Mouse (Mus musculus): ENCODE results near the gene Mrpl49. TPM values are rescaled to one million over a fixed set of nuclear protein-coding genes. Genes with fewer than 3 reads are reported as not detected.

Mrpl49 gene
- 10 to 100 TPM; 21.7 to 31.5 TPM for total RNA-seq (2023)

GRCm38 (mm10) chr19:6057313-6058096, at the start of gene Mrpl49, which contains the start of gene Fau:
Mrpl49 (minus strand) TSS chr19:6057785.
Fau (plus strand) TSS chr19:6057844.

GRCm38 (mm10) chr19:6105586-6105985, 48.0 kb upstream of the Mrpl49 start, which contains the start of gene Naaladl1:
Naaladl1 (plus strand) TSS chr19:6105782.

GRCm38 (mm10) chr19:6094119-6094518, 36.5 kb upstream of the Mrpl49 start, which contains the start of gene AC131692.1:
AC131692.1 (plus strand) TSS chr19:6094419.

GRCm38 (mm10) chr19:6084478-6085248, 27.1 kb upstream of the Mrpl49 start, which contains the start of the genes Zfpl1 and Cdca5:
Zfpl1 (minus strand) TSS chr19:6084956.
Cdca5 (plus strand) TSS chr19:6084983.

GRCm38 (mm10) chr19:6082156-6082555, 24.6 kb upstream of the Mrpl49 start, which contains the start of gene Gm28374:
Gm28374 (minus strand) TSS chr19:6082256.

GRCm38 (mm10) chr19:6079983-6080480, 22.4 kb upstream of the Mrpl49 start, which contains the start of gene Tmem262:
Tmem262 (plus strand) TSS chr19:6080033.

GRCm38 (mm10) chr19:6076564-6077393, 19.2 kb upstream of the Mrpl49 start, which contains the start of gene Vps51:
Vps51 (minus strand) TSS chr19:6077231.

DNA sequence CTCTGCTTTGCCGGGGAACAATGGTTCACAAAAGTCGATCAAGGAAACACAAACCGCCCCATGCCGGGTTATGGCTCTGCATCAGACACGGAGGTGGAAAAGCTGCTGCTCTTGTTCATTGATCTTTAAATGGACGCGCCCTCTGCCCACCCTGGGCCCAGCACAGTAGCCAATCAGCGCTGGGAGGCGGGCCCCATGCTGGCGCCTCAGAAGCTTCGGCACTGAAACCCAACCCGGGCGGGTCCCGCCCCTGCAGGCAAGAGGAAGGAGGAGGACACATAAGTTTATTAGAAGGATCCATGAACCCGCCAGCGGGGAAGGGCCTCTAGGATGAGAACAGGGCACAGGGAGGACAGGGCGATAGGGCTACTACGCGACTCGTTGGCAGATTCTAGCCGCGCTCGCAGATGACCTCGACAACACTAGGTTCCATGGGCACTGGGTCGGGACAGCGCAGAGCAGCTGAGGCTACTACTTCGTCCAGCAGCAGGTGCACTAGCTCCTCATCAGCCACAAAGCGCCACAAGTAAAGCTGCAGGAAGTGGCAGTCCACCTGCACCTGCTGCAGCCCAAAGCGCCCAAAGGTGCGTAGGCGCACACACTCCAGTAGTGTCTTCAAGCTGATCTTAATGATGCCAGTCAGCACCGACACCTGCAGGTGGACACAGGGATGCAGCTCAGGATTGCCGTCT, 10.3 kb upstream of the Mrpl49 start, which contains the start of gene Tm7sf2:
TSS of gene Tm7sf2 (minus strand) at position 650 of the 692 bp plus-strand sequence.

DNA sequence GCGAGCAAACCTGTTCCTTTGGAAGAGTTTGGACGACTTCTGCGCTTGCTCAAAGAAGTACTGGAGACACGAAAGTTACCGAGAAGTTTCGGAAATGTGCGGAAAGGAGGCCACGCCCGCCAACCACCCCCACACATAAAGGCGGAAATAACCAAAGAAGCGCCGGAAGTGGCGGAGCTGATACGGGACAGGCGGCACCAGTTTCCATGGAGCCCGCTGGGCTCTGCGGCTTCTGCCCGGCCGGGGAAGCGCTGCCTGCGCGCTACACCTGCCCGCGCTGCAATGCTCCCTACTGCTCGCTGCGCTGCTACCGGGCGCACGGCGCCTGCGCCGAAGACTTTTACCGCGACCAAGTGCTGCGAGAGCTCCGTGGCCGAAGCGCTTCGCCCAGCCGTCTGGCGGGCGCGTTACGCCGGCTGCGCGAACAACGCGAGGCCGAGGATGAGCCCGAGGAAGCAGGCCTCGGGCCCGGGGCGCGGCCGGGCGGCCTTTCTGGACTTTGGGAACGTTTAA, 3.5 kb upstream of the Mrpl49 start, which contains the start of gene Znhit2:
TSS of gene Znhit2 (plus strand) at position 172 of the 513 bp plus-strand sequence.

GRCm38 (mm10) chr19:6046294-6047153, 11.1 kb downstream of the Mrpl49 start, which contains the start of gene Syvn1:
Syvn1 (plus strand) TSS chr19:6046576.

DNA sequence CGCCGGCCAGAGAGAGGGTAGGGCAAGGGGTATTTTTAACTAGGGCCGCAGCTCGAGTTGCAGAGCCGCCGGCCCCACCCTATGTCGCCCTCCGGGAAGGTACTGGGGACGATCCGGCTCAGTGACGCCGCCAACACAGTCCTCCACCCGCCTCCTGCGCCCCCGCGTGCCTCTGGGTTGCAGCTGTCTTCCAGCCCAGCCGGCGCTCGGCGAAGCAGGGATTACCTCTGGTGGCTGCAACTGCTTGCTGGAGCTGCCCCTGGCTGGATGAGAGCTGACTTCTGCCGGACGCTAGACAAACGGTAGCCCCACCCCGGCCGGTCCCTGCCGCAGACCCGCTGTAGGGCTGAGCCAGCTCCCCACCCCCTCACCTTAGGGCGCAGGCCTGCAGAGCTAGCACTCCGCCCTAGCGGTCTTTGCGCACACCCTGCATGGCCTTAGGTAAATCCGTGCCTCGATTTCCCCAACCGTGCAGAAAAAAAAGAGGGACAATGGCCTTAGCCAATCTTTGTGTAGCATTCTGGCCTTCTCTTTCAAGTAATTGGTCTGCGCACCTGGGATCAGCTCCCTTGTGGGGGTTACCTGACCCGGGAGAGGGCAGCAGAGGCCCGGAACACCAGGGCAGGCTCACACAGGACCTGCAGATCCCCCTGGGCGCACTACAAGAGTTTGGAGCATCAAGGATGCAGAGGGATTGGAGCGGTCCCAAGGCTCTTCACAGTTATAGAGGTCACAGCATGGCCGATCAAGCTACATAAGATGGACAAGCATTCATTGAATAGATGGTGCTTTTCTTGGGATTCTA, 41.9 kb downstream of the Mrpl49 start, which contains the start of gene Capn1:
TSS of gene Capn1 (minus strand) at position 387 of the 805 bp plus-strand sequence.

Other genes with a start within 250 kb of the Mrpl49 start
- 100 to 1,000 TPM; 177 to 193 TPM for gene Frmd8, start 182.5 kb downstream of the Mrpl49 start, total RNA-seq (2023)
- gene Slc25a45, start 180.0 kb downstream of the Mrpl49 start, total RNA-seq (2023): 10 to 100 TPM; 22.3 to 23.2 TPM
- gene Tigd3, start 163.6 kb downstream of the Mrpl49 start, total RNA-seq (2023): 1 to 10 TPM; 4.9 to 6.1 TPM
- gene Dpf2, start 144.8 kb downstream of the Mrpl49 start, total RNA-seq (2023): 100 to 1,000 TPM; 147 to 183 TPM
- under 1 TPM in 1 of 2 experiments, not detected in 1; 0.52 TPM for gene Cdc42ep2, start 133.0 kb downstream of the Mrpl49 start, total RNA-seq (2023)
- gene Pola2, start 93.6 kb downstream of the Mrpl49 start, total RNA-seq (2023): 10 to 100 TPM; 66.1 to 74.2 TPM
- not detected for gene Slc22a20, start 71.6 kb downstream of the Mrpl49 start, total RNA-seq (2023)
- 100 to 1,000 TPM; 165 to 174 TPM for gene Capn1, start 41.9 kb downstream of the Mrpl49 start, total RNA-seq (2023)
- gene Syvn1, start 11.2 kb downstream of the Mrpl49 start, total RNA-seq (2023): 10 to 100 TPM; 49.9 to 56.0 TPM
- gene Fau, start 59 bp upstream of the Mrpl49 start, total RNA-seq (2023): 1,000 to 10,000 TPM; 3,055 to 3,156 TPM
- 10 to 100 TPM; 16.1 to 20.1 TPM for gene Znhit2, start 3.4 kb upstream of the Mrpl49 start, total RNA-seq (2023)
- 10 to 100 TPM; 18.7 to 20.5 TPM for gene Tm7sf2, start 10.6 kb upstream of the Mrpl49 start, total RNA-seq (2023)
- 100 to 1,000 TPM; 107 to 113 TPM for gene Vps51, start 19.4 kb upstream of the Mrpl49 start, total RNA-seq (2023)
- gene Tmem262, start 22.2 kb upstream of the Mrpl49 start, total RNA-seq (2023): not detected
- gene Gm28374, start 24.5 kb upstream of the Mrpl49 start, total RNA-seq (2023): not detected
- 10 to 100 TPM; 56.5 to 63.3 TPM for gene Zfpl1, start 27.2 kb upstream of the Mrpl49 start, total RNA-seq (2023)
- 1 to 10 TPM; 1.7 to 3.6 TPM for gene Cdca5, start 27.2 kb upstream of the Mrpl49 start, total RNA-seq (2023)
- gene AC131692.1, start 36.6 kb upstream of the Mrpl49 start, total RNA-seq (2023): not detected
- gene Naaladl1, start 48.0 kb upstream of the Mrpl49 start, total RNA-seq (2023): not detected
- 10 to 100 TPM; 10.7 to 14.0 TPM for gene Sac3d1, start 60.9 kb upstream of the Mrpl49 start, total RNA-seq (2023)
- gene Snx15, start 70.5 kb upstream of the Mrpl49 start, total RNA-seq (2023): 10 to 100 TPM; 33.6 to 39.4 TPM
- gene Batf2, start 83.2 kb upstream of the Mrpl49 start, total RNA-seq (2023): under 1 TPM in 1 of 2 experiments, not detected in 1; 0.95 TPM
- 10 to 100 TPM; 24.3 to 25.9 TPM for gene Arl2, start 83.8 kb upstream of the Mrpl49 start, total RNA-seq (2023)
- gene Majin, start 126.6 kb upstream of the Mrpl49 start, total RNA-seq (2023): not detected
- not detected for gene Gpha2, start 168.6 kb upstream of the Mrpl49 start, total RNA-seq (2023)
- gene Ppp2r5b, start 178.1 kb upstream of the Mrpl49 start, total RNA-seq (2023): 10 to 100 TPM; 20.3 to 31.1 TPM
- 100 to 1,000 TPM; 171 to 195 TPM for gene Atg2a, start 183.9 kb upstream of the Mrpl49 start, total RNA-seq (2023)
- gene Ehd1, start 218.9 kb upstream of the Mrpl49 start, total RNA-seq (2023): 10 to 100 TPM; 40.0 to 48.7 TPM
- gene Cdc42bpg, start 248.7 kb upstream of the Mrpl49 start, total RNA-seq (2023): 1 to 10 TPM; 5.8 to 7.4 TPM